Mouse (Mus musculus) natural killer cell, adult 2 months (primary cell): ENCODE measurements around the gene Trp53i13.

ENCODE experiments used
- DNase-seq, 2 experiments: peaks; one replicate each; pipeline ENCODE4 v3.0.0; 2022; ENCODE audit warnings: low spot score in 2 of 2

Trp53i13 gene

GRCm38 (mm10) chr11:77508068-77509021 lies 7.4 kb downstream of the Trp53i13 start:
- peak; percentile 75 to 84 for DNase-seq

- DNase-seq, result no peak
Observed at GRCm38 (mm10) chr11:77507426-77507825, 8.4 kb downstream of the Trp53i13 start.

DNA sequence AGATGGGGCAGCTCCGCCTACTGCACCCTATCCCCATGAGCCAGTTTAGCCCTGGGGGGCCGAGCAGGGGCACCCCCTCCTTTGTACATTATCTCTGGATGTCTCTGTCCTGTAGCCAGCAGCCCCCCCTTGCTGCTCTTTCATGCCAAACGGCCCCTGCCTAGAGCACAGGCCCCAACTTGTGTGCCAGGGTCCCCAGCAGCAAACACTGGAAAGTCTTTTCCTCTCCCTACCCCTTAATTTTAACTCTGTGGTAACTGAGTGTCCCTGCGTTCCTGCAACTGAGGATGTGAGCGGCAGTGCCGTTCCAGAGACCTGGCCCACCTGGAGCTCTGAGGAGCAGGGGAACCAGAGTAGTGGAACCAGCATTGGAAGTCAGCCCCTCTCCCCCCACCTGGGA lies 8.8 kb downstream of the Trp53i13 start:
- no peak for DNase-seq

DNA sequence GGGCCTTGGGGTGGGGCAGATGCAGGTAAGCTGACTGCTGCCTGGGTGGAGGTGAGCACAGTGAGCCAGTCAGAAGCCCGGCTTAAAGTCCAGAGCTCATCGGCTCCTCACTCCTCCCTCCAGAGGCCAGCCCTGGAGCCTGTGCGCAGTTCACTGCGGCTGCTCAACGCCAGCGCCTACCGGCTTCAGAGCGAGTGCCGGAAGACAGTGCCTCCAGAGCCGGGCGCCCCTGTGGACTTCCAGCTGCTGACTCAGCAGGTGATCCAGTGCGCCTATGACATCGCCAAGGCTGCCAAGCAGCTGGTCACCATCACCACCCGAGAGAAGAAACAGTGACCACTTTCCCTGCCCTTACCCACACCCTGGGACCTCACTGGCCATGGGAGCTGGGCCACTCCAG lies 9.5 kb downstream of the Trp53i13 start:
- DNase-seq, result no peak

DNA sequence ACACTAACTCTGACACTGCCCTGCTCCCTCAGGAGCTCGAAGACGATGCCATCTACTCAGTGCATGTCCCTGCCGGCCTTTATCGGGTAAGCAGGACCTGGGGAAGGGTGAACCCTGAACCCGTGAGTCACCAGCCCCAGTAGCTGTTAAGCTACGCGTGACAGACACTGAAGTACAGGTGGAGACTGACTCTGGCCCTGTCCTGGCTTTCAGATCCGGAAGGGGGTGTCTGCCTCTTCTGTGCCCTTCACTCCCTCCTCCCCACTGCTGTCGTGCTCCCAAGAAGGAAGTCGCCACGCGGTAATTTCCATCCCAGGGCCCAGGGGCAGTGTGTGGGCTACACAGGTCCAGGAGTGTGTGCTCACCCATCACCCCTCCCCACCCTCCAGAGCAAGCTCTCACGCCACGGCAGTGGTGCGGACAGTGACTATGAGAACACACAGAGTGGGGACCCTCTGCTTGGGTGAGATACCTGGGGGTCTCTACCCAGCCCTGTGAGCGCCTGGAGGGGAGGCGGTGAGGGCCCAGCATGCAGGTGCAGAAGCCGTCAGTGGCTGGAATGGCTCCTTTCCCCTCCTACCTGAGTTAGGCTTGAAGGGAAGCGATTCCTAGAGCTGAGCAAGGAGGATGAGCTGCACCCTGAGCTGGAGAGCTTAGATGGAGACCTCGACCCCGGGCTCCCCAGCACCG lies 10.3 kb downstream of the Trp53i13 start:
- DNase-seq, result no peak

- DNase-seq, result no peak
Observed at GRCm38 (mm10) chr11:77504377-77504776, 11.4 kb downstream of the Trp53i13 start.

- no peak for DNase-seq
Observed at GRCm38 (mm10) chr11:77503511-77503910, 12.3 kb downstream of the Trp53i13 start.

- no peak for DNase-seq
Observed at GRCm38 (mm10) chr11:77502481-77502880, 13.3 kb downstream of the Trp53i13 start.

GRCm38 (mm10) chr11:77501971-77502370 lies 13.8 kb downstream of the Trp53i13 start:
- DNase-seq, result no peak

GRCm38 (mm10) chr11:77501392-77501791 lies 14.4 kb downstream of the Trp53i13 start:
- peak; percentile 60 to 74 for DNase-seq

- no peak for DNase-seq
Observed at GRCm38 (mm10) chr11:77500361-77501325, 15.1 kb downstream of the Trp53i13 start.

- DNase-seq, result no peak
Observed at GRCm38 (mm10) chr11:77499354-77499753, 16.4 kb downstream of the Trp53i13 start.

DNA sequence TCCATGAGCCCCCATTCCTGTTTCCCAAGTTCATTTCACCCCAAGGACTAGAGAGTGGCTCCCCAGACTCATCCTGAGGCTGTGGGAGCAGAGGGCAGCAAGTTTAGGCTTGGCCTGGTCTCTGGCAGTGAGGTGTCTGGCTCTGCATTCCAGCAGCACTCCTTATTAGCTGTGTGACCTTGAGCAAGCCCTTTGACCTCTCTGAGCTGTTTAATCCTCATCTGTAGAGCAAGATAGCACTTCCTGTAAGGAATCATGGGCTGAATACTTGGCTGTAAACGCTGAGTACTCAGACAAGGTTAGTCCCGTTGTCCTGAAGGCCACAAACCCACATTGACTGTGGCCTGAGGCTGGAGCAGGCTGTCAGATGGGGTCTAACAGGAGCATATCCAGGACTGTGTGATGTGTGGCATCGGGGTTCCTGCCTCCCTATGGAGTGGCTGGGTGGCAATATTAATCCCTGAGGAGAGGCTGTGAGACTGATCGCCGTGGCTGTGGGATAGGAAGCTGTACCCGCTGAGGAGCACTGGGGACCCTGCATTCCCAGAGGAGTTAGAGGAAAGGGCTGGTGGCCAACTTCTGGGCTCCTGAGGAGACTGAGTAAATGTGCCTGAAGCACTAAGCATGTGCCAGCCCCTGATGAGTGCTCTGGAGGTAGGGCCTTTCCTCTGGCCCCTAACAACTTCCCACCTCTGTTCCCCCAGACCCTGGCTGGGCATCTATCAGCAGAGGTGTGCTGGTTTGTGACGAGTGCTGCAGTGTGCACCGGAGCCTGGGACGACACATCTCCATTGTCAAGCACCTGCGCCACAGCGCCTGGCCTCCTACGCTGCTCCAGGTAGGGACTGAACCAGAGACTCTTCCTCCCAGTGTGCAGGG lies 17.3 kb downstream of the Trp53i13 start:
- DNase-seq, result no peak

- DNase-seq, result no peak
Observed at GRCm38 (mm10) chr11:77497851-77498250, 17.9 kb downstream of the Trp53i13 start.

- peak in 1 of 2 experiments; percentile 55 for DNase-seq
Observed at GRCm38 (mm10) chr11:77497341-77497756, 18.4 kb downstream of the Trp53i13 start.

GRCm38 (mm10) chr11:77495507-77495906 lies 20.3 kb downstream of the Trp53i13 start:
- no peak for DNase-seq

DNA sequence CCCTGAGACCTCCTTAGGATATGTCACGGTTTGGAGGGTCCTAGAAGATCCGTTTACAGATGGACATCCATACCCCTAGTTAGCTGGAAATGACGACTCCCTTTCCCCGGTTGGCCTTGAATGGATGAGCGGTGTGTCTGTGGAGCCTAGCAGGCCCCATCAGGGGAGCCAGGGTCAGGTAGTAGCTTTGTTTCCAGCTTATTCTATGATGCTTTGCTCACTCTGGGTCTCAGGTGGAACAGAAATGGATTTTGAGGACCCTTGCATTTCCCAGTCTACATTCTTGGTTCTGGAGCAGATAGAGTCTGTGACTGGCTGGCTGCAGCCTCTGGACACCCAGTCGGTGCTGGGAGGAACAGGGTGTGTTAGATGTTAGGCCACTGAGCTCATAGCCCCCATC lies 21.0 kb downstream of the Trp53i13 start:
- no peak for DNase-seq

DNA sequence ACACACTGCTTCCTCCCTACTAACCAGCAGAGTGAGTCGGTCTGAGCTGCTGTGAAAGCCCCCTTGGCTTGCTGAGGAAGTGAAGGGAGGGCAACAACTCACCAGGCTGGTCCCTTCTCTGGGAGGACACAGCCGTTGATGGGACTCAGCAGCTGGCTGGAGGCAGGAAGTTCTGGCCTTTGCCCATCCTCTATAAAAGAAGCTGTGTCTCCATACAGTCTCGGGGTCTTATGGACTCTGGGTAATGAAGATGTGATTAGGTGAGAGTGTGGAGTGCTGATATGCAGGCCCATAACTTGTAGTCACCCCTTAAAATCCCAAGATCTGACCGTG lies 21.5 kb downstream of the Trp53i13 start:
- DNase-seq, result no peak

GRCm38 (mm10) chr11:77493512-77494343 lies 22.1 kb downstream of the Trp53i13 start, which contains the start of gene Git1:
Git1 (plus strand) TSS chr11:77493562.
- peak in 1 of 2 experiments; percentile 37 for DNase-seq

DNA sequence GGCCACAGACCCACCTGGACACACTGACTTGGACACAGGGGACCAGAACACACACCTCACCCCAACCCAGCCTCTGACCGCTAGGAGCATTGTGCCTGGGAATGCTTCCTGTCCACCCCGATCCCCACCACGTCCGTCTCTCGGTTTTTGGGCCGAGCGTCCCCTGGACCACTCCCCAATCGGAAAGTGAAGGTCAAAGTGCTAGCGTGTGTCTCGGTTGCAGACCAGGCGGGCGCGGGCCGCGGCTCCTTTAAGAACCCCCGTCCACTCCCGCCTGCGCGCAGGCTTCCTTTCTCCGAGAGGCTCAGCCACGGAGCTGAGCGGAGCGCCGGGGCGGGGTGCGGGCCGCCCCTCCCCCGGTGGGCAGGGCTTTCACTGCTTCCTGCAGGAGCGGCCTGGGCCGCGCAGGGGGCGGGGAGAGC lies 22.9 kb downstream of the Trp53i13 start:
- peak; percentile 69 to 83 for DNase-seq
